Mouse (Mus musculus) 3134 (cell line): ENCODE results near the gene Olfr214.
A peak's percentile ranks its signal among the peaks of the same experiment; 100 is the strongest.
"Not testable (repeated sequence)": the region's sequence is repeated elsewhere in the genome, so short reads cannot be mapped to it uniquely, and the experiment has no call there.

ENCODE experiments used
- DNase-seq: peaks from one replicate; pipeline ENCODE4 v3.0.0-alpha.2; 2011; ENCODE audit warnings: low spot score; ENCODE audit not compliant: insufficient read length; ENCODE audit errors: extremely low read depth

Gene Olfr214

GRCm38 (mm10) chr6:116553935-116554334 is at the start of gene Olfr214:
TSS of gene Olfr214 (plus strand) at chr6:116554235.
- no peak for DNase-seq

- DNase-seq, result not testable (repeated sequence)
These were observed 47.6 kb upstream of the Olfr214 start, which contains the start of gene Olfr212 for GRCm38 (mm10) chr6:116506302-116507003. TSS of gene Olfr212 (plus strand) at chr6:116506516.

DNA sequence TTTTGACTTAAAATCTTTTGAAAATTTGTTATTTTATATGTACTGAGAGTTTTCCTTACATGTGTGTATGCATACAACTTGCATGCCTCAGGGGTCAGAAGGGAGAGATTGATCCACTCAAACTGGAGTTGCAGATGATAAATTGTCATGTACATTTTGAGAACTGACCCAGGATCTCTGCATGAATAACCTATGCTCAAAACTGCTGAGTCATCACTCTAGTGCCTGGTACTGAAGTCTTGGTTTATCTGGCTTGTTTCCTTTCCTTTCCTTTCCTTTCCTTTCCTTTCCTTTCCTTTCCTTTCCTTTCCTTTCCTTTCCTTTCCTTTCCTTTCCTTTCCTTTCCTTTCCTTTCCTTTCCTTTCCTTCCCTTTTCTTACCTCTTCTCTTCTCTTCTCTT is 39.2 kb upstream of the Olfr214 start:
- DNase-seq, result no peak

- no peak for DNase-seq
These were observed 15.9 kb upstream of the Olfr214 start, which contains the start of gene Olfr213 for GRCm38 (mm10) chr6:116538156-116538555. TSS of gene Olfr213 (plus strand) at chr6:116538456.

GRCm38 (mm10) chr6:116542500-116542899 is 11.5 kb upstream of the Olfr214 start:
- no peak for DNase-seq

GRCm38 (mm10) chr6:116550841-116551240 is 3.2 kb upstream of the Olfr214 start, which contains the start of gene Gm5580:
TSS of gene Gm5580 (plus strand) at chr6:116551141.
- not testable (repeated sequence) for DNase-seq

DNA sequence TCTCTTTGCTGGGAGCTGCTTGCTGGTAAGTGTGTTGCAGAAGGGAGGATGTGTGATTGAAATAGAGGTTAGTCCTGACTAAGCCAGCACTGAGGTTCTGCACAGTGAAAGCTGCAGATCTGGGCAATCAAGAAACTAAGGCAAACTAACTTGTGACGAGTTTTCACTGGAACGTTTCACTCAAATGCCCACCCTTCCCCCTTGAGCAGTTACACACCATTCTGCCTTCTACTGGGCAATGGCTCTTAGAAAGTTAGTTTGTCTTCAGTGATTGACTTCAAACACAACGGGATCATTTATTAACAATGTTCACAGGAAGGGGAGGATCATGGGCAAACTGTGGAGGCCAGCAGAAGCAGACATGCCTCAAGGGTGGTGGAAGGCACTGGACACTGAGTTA is 917 bp downstream of the Olfr214 start:
- no peak for DNase-seq

GRCm38 (mm10) chr6:116569834-116570233 is 15.8 kb downstream of the Olfr214 start:
- DNase-seq, result peak; percentile 7

GRCm38 (mm10) chr6:116584095-116584494 is 30.1 kb downstream of the Olfr214 start, which contains the start of gene Olfr215:
TSS of gene Olfr215 (minus strand) at chr6:116584195.
- DNase-seq, result no peak

DNA sequence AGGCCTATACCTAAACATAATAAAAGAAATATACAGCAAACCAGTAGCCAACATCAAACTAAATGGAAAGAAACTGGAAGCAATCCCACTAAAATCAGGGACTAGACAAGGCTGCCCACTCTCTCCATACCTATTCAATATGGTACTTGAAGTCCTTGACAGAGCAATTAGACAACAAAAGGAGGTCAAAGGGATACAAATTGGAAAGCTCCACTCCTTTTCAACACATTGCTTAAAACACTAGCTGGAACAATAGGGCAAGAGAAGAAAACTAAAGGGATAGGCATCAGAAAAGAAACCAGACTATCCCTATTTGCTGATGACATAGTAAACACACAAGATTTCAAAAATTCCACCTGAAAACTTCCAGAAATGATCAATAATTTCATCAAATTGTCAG is 46.9 kb downstream of the Olfr214 start:
- not testable (repeated sequence) for DNase-seq

DNA sequence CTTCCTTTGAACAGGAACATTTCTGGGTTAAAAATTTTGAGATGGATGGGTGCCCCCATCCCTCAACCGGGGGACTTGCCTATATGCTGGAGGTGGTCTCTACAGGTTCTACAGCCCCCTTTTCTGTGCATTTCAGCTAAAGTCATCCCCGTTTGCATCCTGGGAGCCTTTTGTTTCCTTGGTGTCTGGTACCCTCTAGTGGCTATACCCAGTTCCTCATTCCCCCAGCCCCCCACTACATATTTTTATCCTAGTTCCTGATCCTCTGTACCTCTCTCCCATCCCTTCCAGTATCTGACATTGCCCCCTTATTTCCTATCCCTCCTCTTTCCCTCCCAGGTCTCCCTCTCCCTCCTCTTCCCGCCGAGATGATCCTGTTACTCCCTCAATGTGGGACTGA is 53.2 kb downstream of the Olfr214 start:
- DNase-seq, result no peak
